Mouse (Mus musculus) T-cell, adult 2 months (primary cell): ENCODE results near the gene Kif6.

Experiments
- DNase-seq: peaks from one replicate; pipeline ENCODE4 v3.0.0; 2022; ENCODE audit warnings: low spot score

Kif6 gene

DNA sequence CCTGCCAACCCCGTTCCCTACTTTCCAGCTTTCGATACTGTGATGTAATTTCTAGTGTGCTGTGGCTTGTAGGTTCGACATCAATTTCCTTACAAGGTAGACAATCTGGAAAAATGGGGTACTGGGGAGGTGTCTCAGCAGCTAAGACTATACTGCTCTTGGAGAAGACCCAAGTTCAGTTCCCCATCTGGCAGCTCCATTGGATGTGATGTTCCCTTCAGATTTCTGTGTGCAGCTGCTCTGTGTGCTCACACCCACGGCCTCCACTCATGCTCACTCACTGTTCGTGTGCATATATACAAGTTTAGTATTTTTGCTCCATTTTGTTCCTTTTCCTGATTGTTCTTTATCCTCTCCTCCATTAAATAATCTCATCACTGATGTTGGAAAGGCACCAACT, 51.8 kb downstream of the Kif6 start:
- DNase-seq, result no peak

DNA sequence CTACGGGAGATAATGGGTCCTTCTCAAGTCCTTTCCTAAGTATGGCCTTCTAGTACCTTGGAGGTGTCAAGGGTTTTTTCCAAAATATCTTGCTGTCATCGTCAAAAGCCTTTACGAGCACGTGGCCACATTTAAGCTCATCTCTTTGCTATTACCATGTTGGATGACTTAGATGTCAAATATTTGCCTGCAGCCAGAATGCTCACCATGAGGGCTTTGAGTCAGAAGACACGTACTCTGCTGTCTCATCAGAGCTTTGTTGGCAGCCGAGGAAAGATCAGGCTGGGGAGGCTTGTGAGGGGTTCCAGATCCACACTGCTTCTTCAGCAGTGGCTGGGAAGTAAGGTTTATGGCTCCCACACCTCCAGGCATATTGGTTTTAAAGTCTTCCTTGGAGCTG, 53.4 kb downstream of the Kif6 start:
- no peak for DNase-seq

DNA sequence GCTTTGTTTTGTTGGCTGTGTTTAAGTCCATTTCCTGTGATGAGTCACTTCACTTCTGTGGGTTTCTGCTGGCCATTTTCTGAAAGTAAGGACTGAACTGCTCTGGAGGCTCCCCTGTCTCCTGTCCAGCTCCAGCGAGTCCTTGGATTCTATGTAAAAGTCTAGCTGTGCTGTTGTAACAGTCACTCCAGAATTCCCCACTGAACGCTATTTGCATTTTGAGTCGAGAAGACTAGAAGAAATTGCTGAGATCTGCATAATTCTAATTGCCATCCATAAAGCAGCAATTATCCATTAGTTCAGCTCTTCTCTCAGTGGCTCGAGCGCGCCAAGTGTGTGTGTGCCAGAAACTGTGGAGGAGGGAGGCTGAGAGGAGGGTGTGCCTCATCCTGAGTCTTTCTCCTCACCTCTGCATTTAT, 57.0 kb downstream of the Kif6 start:
- DNase-seq, result no peak

DNA sequence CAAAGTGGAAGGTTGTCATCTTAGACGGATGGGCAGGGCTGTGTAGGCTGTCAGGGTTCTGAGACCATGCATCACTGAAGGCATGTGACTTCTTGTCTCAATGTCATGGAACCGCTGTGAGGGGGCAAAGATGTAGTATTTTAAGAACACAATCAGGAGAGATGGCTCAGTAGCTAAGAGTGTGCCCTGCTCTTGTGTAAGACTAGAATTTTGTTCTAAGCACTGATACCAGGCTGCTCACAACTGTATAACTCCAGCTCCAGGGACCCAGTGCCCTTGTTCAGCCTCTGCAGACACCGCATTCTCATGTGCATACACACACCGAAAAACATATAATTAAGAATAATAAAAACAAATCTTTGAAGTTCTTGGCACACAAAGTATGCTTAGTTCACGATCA, 57.5 kb downstream of the Kif6 start:
- no peak for DNase-seq

DNA sequence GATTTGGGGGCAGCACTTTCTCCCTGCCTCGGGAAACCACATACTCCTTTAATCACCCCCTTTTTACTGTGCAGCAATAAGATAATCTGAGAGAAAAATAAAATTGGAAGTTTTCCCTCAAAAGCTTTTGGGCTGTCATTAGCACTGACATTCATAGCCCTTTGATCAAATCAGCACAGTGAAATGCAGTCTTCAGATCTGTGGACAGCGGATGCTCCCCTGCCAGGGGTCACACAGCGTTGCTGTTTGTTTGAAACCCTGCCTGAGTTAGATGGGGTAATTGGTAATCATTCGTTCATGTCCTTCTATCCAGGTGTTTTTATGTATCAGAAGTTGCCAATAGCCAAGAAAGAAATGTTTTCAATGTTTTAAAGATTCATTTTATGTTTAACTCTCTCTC, 60.7 kb downstream of the Kif6 start:
- no peak for DNase-seq

DNA sequence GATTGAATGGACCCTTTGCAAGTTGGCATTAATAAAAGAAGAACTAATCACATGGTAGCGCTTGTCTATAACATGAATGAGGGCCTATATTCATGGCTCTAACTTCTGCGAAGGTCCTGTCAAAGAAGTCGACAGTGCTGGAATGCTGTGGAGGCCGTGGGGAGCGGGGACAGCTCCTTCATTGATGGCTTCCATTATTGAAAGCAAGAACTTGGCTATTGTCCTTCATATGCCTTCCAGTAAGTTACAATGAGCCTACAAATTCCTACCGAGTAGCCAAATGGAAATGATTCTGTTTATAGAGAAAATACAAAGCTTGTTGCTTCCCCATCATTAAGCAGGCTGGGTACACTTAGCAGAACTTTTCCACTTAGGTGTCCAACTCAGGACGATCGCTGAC, 66.5 kb downstream of the Kif6 start:
- no peak for DNase-seq

DNA sequence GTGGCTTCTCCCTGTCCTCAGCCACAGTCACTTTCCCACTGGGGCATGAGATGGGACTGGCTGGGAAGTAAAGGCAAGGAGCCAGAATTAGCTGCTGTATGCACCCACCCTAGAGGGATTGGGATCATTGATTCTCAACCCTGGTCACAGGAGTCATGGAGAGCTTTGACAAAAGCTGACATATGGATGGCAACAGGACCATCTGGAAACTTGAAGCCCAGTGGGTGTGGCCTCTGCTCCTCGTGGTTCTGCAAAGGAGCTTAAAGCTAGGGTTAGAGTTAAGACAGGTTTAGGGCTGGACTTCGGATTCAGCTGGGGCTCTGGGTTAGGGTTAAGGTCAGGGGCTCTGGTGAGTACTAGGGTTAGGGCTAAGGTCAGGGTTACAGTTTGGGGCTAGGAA, 69.2 kb downstream of the Kif6 start:
- no peak for DNase-seq

DNA sequence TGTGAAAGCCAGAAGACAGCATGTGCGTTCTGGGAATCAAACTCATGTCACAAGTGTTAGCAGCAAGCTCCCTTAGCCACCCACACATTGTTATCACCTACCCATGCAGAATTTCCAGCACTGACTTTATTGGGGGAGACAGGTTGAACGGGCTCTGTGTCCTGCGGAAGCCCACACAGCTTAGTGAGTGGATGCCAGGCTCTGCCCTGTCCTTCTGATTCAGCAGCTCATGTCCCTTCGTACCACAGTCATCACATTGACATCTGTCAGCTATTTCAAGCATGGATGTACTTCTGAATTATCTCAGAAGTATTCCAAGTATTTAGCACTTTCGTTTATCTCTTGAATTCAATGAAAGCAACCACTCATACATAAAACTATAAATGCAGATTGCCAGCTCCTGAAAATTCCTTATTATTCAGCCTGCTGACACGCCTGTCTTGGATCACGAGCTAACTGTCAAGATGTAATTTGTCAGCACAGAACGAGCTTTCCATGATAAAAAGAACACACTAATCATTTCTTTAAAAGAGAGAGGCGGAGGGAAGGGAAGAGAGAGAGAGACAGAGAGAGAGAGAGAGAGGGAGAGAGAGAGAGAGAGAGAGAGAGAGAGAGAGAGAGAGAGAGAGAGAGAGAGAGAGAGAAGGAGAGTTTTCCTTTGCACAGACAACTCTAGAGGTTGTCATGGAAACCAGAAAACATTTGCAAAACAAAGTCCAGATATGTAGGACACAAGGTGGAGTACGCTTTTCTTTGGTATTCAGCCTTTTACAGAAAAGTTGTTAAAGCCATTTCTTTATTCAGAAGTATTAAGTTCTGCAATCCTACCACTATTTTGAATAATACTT, 75.9 kb downstream of the Kif6 start:
- no peak for DNase-seq

DNA sequence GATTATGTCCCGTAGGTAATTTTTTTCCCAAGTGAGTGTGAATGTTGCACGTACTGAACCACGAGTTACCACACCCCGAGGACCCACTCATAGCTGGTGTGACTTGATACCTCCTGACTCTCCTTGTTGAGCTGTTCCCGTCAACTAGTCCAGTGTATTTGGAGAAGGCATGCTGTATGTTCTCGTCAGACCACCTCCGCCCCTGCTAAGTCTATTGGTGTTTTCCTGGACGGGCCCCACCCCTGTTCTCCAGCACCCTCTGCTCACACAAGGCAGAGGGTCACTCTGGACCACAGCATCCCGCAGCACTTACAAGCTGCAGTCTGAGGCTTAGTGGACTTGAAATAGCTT, 76.5 kb downstream of the Kif6 start:
- no peak for DNase-seq

DNA sequence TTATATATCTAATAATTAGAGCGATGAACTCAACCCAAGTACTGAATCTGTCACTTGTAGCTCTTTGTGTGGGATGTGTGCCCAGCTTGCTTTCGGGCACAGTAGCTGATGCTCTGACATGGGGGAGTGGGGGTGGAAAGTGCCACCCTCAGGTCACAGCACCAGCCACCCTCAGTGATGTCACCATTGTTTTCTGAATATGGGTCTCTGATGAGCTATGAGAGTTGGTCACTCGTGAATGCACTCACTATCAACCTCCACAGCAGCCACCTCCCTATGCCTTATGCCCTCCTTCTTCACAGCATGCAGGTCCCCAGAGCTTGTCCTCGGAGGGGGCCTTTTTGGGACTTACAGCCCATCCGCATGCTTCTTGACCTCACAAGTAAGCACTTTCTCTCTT, 78.3 kb downstream of the Kif6 start:
- DNase-seq, result no peak

DNA sequence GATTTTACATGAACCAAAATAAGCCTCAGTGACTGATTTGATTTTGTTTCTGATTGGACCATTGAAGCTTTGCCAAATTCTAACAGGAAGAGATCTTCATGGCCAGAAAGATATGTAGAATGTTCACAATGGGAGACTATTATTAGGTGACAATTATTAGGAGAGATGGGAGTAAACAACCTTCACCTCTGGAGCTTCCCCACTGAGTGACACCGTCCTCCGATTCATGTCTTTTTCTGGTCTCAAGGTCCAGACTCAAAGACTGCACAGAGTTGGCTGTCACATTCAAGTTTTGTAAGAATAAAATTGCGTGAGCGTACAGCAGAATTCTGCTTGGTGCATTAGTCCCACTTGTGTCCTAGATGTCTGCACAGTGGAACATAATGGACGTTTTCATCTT, 82.3 kb downstream of the Kif6 start:
- DNase-seq, result no peak

DNA sequence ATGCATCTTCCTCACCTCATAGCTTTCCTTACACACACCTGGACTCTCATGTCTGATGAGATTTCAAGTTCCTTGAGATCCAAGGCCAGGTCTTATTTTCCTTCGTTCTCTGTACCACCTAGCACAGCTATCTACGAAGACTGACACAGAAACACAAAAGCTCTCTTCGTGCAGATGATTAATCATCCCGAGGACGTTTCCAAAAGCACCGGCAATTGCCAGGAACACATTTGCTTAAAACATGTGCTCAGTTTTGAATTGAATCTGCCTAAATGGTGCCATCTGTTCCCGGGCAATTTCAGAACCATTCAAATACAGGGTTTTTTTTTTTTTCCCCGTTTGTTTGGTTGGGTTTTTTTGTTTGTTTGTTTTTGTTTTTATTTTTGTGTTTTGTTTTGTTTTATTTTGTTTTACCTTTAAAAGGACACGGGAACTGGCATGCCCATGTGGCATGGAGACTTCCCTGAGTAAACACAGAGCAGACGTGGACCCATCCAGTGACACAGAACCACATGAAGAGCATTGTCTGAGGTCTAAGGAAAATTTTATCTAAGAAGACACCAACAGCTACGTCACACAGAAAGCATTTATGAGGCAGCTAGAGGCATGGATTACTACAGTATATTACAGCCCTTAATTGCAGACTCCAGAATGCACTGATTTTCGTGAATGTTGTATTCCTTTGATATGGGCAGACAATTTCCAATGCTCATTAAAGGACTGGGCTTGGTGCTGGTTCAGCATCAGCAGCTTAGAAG, 88.7 kb downstream of the Kif6 start:
- no peak for DNase-seq

DNA sequence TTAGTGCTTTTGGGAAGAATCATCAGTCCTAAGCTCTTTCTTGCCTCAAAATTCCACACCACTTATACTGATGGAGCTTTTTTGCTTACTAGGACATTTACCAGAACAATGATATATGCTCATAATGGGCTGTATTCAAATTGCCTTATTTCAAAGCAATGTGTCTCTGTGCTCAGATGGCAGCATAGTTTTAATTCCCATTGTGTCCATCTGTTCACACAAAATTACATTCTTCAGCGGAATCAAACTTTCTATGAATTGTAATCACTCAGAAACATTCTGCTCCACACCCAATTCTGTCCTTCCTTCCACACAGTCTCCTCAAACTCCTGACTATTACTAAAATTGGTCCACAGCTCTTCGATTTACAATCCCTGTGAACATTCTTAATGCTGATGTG, 94.3 kb downstream of the Kif6 start:
- DNase-seq, result no peak

DNA sequence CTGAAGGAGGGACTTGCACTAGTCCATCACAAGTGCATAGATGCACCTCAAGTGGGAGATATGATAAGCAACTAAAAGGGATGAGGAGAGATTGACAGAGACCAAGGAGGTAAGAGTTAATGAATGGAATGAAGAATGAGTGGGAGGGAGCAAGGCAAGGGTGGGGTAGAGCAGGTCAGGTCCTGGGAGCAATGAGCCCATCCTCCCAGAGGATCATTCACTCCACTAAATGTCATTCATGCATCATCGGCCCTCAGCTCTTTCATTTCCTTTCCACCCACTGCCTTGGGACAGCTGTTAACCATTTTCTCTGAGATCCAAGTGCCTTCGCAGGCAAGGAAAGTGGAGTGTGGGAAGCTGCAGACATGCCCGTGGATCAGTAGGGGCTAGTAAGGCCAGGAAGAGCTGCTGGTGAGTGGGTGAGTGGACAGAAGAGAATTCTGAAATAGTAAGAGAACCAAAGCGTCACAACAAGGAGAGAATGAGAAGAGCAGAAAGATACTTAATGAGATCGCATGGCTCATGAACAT, 95.2 kb downstream of the Kif6 start:
- no peak for DNase-seq

DNA sequence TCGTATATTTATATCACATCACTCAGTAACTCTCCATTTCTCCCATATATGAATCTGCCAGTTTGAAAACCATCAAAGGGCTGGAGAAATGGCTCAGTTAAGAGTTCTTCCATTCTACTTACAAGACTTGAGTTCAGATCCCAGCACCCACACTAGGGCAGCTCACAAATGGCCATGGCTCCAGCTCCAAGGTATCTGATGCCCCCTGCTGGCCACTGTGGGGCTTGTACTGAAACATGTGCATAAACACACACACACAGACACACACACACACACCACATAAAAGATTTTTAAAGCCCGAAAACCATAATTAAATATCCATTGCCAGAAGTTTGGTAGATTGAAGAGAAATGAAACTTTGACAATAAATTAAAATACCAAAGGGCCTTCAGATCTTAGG, 111.3 kb downstream of the Kif6 start:
- DNase-seq, result no peak

DNA sequence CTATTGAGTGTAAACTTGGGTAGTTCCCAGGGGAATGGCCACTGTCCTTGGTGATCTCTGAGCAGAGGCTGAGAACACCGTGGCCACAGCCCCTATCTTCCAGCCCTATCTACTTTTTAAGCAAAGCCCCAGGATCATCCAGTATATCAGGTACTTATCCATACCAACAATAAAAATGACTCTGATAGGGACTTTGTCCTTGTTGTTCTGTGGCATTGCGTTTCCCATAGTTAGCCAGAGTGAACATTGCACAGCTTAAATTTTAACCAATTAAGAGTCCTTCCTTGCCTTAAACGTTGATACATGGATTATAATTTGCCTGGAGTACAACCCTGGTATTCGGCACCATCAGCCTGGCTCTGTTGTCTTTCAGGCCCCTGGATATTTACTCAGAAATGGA, 112.0 kb downstream of the Kif6 start:
- no peak for DNase-seq

DNA sequence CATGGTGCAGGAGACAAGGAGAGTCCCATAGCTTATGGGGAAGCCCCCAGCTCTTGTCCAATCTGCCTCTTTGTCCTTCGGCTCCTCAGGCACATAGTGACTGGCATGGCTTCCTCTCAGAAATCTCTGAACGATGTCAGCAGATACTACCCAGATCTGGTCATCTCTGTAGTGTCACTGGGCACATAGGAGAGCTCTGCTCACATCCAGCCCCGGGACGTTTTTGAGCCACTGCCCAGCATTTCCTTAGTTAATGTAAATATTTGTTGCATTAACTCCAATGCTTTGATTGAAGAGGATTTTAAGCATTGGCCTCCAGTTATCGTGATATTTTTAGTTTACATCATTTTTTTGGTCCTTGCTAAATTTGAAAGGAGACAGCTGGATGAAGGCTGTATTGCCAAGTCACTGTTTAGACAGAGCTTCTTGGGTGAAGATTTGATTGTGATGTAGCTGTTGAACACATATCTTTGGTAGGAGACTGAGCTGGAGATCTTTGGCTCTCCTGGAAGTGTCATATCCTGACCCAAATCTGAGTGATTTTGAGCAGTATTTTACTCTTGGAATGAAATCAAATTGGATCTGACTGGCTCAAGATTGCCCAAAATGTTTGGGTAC, 112.6 kb downstream of the Kif6 start:
- DNase-seq, result no peak

DNA sequence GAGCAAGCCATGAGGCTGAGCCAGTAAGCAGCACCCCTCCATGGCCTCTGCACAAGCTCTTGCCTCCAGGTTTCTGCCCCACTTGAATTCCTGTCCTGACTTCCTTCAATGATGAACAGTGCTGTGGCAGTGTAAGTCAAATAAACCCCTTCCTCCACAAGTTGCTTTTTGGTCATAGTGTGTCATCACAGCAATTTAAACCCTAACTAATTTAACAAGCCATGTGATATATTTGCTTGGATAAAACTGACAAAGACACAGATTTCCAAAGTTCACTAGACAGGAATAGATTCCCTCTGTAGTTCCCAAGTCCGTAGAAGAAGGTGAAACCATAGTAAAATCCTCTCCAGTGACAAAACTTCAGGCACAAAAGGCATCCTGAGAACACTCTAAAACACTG, 114.9 kb downstream of the Kif6 start:
- DNase-seq, result no peak

DNA sequence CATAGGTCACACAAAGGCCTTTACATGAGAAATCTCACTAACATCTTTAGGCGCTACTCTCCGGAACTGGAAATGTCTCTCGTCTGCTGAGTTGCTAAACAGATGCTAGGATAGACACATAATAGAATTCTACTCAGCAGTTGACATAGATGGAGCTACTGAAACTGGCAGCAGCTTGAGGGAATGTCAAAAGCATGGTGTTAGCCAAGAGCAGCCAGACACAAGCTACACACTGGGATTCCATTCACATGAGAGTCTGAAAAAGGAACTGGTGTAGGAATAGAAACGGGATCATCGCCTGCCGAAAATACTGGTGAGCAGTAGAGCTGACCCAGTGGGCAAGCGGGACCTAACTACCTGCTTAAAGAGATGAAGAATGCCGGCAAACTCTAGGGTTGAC, 117.8 kb downstream of the Kif6 start:
- DNase-seq, result no peak

DNA sequence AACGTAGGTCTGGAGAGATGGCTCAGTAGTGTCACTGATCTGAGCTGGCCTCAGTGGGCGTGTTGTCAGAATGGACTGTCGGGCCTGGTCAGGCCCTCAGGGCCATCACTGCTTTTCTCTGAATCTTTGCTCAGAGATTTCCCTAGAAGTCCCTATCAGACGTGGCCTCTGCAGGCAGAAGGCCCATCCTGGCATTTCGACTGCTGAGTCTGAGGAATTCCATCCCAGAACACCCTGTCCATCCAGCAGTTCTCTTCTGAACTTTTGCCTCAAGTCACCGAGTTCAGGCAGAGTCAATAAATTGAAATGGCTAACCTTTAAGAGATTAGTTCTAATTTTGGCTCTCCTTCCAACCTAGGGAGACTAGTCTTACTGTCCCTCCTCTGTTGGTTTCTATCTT, 119.1 kb downstream of the Kif6 start:
- DNase-seq, result no peak

DNA sequence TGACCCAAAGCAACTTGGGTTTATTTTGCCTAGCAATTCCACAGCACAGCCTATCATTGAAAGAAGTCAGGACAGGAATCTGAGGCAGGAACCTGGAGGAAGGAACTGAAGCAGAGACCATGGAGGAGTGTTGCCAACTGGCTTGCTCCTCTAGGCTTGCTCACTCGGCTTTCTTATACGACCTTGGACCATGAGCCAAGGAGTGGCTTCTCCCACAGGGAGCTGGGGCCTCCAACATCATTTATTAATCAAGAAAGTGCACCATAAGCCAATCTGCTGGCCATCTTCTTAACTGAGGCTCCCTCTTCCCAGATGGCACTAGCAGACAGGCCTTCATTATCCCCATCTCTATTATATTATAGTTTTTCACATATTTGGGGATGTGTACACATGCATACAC, 119.8 kb downstream of the Kif6 start:
- no peak for DNase-seq

DNA sequence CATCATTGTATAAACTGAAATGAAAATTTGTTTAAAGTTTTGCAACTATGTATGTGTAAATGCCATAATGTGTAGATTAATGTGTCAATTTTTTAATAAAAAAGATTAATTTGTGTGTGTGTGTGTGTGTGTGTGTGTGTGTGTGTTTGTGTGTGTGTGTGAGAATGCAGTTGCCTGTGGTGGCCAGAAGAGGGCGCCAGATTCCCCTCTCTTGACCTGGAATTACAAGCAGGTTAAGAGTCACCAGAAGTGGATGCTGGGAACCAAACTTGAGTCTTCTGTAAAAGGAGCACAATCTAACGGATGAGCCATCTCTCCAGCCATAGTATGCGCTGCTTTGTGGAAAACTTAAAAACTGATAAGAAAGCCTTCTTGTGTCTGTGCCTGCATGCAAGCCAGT, 121.4 kb downstream of the Kif6 start:
- DNase-seq, result no peak

DNA sequence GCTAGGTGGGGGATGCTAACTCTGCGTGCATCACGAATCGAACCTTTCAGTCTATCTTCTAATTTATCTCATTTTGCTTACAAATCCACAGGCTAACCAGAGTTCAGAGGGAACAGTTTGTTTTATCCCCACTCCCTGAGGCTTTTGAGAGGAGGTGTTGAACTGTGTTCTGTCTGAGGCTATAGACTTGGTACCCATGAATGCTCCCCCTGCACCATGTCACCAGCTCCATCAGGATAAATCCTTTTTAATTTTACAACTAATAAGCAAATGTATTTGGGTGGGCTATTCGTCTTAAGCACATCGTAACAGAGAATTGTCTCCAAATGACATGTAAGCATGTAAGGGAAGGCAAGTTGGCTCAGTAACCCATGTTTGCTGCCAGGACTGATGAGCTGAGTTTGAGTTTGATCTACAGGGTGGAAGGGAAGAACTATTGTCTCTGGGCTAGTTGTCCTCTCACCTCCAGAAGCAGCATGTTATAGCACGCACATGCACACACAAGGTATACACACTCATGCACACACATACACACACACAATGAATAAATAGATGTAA, 122.4 kb downstream of the Kif6 start:
- no peak for DNase-seq
